Mouse (Mus musculus) gastrocnemius, adult 8-10 months (tissue): ENCODE measurements at regions not wholly inside any gene's neighbourhood (a gene's known extent, or its start where the extent isn't known, plus 50 kb on each side); places are given as distances from the start of the nearest gene placed in this dataset.

Experiments used
- DNase-seq, 2 experiments: peaks; one replicate each; pipeline ENCODE4 v3.0.0; 2022; ENCODE audit warnings: low spot score in 2 of 2

DNA sequence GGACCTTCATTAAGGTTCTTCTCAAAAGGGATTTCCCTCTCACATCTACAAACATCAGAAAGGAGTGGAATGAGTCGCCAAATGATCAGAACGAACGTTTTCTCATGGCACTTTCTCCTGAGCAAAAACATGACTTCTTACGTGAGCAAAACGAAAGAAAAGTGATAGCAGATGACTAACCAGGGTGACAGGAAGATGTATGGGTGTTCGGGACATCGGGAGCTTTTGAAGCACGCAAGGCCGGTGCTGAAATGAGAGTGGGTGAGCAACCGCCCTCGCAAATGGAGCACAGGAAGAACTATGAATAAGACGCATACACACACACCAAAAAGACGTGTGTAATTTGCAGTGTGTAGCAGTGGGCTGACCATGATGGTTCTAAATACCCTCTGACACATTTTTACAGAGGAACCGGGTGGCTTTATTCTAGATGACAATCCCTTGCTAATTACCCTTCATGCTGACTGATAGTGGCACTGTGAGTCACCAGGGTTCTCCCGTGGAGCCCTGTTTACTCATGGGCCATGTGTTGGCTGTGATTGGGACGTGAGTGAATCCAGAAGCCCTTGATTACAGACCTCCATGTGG is 408.2 kb upstream of the Jarid2 start:
- no peak for DNase-seq

DNA sequence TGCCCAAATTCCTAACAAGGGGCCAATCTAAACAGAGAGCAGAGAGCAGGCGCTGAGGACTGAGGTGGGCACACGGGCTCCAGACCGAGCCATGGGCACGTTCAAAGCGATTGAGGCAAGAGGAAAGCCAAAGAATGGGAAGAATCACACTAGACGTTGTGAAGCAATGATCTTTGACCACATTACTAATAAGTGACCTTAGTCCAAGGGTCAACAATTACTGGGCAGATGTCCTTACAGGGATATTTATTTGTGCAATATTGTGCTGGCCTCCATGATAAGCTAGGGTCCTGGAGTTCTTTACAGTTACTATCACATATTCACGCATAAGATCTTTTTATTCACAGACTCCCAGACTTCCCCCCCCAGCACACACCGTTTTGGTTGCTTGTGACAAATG is 400.9 kb upstream of the Jarid2 start:
- DNase-seq, result no peak

DNA sequence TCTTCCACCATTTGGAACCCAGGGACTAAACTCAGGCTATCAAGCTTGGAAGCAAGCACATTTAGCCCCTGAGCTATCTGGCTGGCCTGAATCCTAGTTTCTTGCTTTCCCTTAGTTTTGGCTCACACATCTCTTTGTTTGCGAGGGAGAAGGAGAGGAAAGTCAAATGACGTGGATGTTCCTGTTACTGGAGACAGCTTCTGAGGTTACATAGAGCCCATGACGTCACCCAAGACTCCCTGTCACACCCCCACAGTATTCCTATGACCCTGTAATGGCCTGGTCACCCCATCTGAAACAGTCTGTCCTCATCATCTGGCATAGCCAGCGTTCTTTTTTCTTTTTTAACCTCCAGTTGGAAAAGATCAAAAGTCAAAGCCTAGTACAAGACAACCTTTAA is 400.1 kb upstream of the Jarid2 start:
- DNase-seq, result no peak

DNA sequence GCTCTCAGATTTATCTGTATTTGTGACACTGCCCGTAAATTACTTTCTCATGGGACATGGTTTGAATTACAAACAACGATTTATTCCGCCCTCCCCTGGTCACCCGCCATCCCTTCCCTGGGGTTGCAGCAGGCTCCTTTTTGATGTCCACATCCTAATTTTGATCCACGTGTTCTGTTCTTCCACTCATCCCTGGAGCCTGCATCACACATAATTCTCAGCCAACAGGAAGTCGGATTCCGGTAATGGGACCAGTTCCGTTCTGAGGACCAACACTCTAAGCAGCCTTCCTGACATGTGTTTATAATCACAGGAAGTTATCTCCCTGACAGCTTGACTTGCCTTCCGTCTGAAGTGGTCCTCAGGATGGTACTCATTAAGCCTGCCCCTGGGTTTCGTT is 399.6 kb upstream of the Jarid2 start:
- DNase-seq, result no peak

DNA sequence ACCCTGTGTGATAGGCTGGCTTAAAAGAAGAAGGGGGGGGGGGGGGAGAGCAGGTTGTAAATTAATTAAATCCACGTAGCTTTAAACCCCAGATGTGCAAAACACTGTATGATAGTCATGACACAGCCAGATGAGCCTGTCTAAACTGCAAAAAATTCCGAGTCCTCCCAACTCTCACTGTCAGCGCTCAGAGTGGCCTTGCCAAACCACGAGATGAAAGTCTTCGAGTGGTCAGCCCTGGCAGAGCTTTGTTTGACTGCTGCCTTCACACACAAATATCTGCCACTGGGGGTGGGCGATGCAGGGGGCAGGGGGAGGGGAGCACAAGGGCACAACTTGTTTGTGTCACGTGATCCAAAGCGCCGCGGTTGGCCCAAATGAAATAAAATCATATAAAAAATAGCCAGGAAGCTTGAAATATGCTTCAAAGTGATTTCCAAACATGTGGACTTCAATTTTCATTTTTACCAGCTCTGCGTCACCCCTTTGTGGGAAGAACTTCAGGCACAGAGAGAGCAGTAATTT is 396.5 kb upstream of the Jarid2 start:
- no peak for DNase-seq

DNA sequence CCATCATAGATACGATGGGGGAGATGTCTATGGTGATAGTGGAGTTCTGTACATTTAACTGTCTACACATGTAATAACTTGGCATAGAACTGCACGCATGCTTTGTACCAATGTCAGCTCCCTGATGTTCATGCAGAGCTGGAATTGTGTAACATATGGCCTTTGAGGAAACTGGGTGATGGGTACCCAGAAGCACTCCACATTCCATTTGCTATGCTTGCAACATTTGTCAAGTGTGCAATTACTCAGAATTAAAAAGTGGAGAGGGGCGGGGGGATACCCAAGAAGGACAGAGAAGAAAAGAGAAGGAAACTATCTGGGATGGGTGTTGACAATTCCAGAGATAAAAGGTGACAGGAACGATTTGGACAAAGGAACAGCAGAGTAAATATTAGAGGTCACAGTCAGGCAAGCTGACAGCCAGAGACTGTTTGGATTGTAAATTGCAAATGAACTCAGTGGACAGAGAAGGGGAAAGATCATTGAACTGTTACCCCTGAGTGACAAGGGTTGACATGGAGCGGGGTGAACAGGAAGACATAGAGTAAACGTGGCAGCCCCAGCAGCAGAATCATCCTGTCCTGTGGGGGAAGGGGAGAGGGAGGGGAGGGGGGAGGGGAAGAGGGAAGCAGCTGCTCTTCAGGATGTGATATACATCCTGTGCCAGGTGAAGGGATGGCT is 390.1 kb upstream of the Jarid2 start:
- no peak for DNase-seq

DNA sequence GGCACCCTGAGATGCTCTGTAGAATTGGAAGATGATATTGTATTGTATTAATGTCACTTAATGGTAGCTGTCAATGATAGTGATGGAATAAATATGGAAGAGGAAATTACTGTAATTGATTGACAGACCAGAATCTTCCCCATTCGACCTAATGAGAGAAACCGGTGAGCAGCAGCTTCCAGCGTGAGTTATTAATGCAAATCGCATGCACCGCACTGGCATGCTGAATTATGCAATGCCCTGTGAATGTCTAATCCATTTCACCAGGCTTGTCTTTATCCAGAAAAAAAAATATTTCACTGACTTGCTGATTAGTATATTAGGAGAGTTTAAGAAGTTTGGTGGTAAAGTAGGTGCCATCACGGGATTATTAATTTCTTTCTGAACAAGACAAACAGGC is 384.2 kb upstream of the Jarid2 start:
- DNase-seq, result no peak

DNA sequence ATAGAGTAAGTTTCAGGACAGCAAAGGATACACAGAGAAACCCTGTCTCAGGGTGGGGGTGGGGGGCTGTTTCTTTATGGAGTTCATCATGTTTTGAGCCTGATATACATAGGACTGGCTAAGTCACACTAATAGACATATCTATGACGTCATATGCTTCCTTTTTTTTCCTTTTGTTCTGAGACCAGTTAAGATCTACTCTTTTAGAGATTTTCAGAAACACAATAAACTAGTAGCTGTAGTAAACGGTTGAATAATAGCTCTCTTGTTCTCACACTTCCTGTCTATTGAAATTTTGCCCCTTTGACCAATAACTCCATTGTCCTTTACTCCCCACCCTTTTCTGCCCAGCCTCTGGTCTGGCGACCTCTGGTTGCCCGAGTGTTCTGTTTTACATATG is 382.6 kb upstream of the Jarid2 start:
- no peak for DNase-seq

DNA sequence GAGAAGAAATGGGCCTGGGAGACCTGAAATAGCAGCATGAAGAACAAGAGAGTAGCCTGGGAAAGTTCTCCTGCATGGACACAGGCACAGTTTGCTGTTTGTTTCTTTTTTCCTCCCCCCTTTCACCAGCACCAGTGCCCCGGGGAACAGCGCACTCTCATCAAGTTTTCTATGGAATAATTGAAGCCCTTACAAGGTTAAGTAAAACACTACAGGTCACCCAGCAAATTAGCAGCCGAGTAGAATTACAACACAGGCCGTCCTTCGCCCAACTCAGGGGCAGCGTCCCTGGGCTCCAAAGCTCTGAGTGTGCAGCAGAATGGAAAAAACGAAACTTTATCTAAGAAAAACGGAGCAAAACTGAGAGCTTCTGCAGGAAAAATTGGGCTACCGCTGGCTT is 381.6 kb upstream of the Jarid2 start:
- no peak for DNase-seq

DNA sequence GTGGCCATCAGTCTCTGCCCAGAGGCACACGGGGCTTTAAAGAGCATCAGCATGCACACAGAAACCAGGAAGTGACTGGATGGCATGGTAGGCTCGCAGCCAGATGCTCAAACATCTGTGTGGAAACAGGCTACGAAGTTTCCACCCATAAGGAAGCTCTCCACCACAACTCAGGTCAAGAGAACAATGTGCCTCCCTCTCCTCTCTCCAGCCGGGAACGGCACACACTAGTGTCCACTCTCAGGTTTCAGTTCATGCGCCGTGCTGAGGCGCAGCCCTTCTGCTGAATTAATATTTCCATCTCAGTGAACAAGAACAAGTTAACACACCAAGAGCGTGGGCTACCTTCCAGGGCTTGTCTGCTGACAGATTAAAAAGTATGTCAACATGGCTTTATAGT is 375.4 kb upstream of the Jarid2 start:
- no peak for DNase-seq

DNA sequence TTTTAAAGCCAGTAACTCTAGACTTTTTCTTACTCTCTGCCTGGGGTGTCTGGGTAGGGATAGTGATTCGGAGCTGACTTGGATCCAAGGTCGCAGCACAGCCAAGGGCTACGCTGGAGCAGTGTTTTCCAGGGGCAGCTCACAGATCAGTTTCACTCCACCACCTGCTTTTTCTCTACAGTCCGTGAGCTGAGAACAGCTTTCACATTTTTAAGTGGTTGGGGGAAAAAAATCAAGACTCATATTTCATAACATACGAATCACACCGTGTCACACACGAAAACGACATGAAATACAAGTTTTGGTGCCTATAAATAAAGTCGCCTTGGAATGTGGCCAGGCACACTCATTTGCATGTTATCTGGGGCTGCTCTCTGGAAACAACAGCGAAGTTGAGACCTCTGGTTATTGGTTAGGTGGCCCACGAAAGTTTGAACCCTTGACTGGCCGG is 373.5 kb upstream of the Jarid2 start:
- DNase-seq, result peak in 1 of 2 experiments; percentile 57

DNA sequence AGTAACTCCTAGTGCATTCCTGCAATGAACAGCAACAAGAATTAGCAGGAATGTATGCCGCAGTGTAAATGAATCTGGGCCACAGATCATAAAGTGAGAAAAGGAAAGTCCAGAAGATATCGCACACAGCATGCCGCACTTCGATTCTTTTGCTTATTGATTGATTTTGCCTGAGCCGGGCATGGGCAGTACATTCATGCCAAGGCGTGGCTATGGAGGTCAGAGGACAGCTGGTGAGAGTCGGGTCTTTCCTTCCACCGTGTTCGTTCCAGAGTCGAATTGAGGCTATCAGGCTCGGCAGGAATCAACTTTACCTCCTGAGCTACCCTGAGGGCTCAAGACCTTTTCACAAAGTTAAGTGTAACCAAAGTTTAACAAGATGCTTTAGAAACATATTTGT is 372.3 kb upstream of the Jarid2 start:
- DNase-seq, result no peak

DNA sequence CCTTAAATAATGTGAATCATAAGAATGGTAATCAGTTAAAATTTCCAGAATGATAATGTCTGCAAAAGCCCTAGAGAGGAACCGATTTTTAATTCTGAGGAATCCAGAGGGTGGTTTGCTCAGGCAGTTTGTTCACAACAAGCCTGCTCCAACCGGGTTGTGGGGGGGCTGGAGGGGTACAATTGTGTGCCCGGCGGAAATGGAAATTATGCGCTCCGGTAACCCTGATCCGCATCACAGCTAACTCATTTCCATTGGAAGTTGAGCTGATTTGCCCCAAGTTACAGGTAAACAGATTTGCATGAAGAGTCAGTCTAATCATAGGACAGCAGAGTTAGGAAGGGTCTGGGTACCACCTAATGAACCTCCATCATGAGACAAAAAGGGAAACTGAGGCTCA is 369.9 kb upstream of the Jarid2 start:
- DNase-seq, result no peak

DNA sequence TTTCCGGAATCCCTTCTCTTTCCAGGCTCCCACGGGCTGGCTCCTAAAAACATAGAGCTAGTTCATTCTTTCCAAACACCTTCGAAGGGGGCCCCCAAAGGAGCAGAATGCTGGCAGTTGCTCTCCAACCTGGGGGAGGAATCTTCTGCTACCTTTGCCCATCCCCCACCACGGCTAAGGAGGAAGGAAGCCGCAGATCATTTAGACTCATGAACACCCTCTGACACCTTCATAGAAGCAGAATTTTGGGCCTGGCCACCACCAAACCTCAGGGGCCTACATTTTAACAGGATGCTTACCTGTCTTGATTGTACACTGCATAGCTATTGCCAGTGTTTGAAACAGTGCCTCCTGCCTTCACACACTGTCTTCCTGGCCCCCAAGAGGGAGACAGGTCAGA is 369.3 kb upstream of the Jarid2 start:
- DNase-seq, result no peak

DNA sequence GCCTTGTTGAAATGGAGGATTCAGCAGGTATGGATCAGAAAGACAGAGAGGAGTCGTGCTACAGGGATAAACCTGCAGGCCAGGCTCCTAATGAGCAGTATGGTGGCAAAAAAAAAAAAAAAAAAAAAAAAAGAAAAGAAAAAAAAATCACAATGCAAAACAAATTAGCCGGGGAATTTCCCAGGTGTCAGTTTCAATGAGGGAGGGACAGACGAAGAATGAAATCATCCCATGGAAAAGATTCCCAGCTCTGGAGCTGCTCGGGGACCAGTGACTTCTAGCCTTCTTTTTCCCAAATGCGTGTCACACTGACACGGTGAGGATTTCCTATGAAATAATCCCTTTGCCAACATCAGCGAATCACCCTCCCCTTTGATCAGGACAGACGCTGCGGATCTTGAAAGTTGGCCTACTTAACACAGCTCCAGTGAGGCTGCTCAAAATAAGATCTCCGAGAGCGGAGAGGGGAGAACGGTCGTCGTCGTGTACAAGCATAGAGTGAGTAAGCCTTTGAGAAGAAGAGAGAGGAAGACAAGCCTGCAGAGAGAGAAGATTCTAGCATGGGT is 368.5 kb upstream of the Jarid2 start:
- no peak for DNase-seq

DNA sequence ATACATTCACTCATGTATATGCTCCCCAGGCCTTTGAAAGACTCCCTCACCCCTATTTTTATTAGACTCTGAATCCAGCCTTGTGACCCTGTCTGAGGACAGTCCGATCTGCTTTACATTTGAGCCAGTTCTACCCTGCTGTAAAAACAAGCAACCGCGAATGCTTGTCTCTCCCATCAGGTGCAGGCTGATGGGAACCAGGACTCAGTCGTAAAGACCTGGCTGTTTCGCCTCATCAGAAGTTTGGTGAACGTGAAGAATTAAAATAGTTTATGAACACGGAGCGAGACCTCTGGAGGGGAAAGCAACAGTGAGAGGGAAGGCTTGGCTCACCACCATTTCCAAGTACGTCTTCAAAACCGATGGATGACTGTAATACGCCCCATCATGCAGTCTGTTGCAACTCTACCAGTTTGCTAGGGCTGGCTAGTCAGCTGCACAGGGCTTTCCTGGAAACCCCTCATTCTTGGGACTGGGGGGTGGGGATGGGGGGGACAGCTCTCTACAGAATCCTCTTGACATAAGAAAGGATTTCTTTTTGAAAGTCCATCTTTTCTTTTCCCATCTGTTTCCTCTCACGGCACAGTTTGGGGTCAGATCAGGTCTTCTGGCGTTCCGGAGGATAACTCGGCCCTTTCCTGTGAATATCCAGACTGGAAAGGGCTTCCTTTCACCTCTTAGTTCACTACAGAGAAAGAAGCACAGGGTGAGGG is 366.8 kb upstream of the Jarid2 start:
- no peak for DNase-seq

DNA sequence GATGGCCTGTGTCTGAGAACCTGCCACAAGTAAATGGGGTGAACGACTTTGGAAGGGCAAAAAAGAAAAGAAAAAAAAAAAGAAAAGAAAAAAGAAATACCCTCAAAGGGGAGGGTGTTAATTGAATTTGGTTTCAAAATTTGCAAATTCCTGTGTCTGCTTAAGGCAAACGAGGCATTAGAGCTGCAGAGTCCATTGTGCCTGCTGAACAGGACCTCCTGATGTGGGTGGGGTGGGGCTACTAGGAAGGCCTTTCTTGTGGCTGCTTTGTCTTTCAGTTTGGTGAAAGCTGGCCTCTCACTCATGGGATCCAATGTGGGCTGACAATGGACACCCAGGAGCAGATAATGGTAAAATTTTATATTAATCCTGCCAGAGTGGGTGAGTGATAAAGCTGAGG is 366.3 kb upstream of the Jarid2 start:
- DNase-seq, result no peak

DNA sequence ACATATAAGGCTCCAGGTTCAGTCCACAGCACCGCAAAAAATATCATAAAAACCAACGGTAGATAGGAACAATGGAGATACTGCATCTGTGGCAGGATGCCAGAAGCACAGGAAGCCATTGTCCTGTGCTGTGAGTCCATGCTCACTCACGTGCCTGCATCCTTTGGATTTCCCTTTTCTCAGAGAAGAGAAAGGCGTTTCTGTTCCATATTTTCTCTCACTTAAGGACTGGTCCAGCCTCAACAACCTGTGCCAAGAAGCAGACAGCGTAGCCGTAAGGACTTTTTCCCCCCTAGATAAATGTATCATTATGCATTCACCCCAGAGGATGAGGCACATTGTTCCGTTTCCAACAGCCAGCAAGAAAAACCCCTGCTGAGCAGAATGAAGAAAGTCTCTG is 360.0 kb upstream of the Jarid2 start:
- no peak for DNase-seq

DNA sequence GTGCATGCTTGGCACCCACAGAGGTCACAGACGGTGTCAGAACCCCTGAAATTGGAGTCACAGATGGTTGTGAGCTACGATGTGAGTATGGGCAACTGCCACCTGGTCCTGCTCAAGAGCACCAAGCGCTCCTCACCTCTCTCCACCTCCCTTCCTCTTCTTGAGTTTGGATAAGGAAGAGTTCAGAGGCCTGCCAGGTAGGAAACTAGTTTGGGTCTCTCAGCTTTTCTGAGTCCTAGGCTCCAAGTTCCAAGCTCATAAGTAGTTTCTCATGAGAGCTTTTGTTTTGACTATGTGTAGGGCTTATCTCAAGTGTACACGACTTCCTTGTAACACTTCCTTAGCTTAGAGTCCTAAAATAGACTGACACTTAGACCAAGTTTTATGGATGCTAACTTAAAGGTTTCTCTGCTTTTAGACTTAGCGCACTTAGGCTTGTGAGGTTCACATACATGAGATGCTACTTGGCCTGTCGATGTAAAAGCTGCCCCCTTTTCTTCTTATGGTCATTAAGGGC is 356.9 kb upstream of the Jarid2 start:
- DNase-seq, result no peak

DNA sequence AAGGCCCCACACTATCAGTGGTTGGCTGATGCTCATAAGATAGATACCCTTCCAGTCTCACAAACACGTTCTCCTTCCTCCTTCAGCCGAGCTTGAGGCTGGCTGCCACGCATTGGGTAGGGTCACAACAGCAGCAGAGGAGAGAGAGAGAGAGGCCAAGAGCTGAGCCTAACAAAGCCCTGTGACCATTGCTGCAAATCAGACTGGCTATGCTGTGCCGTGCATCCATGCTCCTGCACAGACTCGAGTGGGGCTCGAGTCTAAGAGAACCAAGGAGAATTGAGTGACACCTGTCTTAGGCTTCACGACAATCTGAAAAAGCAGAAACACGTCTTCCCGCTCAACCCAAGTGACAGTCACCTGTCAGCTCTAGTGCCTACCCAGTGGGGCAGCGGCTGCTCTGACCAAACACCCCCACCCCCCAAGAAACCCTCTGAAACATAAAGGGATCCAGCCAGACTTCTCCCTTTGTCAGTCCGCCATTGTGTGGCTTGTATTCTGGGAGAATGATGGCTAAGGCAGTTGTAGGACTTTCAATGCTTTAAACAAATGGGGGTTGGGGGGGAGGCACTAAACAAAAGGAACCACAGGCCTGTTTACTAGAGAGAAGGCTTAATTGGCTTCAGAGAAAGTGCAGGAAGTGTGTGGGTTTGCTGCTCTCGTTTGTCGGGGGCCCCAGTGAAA is 353.7 kb upstream of the Jarid2 start:
- no peak for DNase-seq

DNA sequence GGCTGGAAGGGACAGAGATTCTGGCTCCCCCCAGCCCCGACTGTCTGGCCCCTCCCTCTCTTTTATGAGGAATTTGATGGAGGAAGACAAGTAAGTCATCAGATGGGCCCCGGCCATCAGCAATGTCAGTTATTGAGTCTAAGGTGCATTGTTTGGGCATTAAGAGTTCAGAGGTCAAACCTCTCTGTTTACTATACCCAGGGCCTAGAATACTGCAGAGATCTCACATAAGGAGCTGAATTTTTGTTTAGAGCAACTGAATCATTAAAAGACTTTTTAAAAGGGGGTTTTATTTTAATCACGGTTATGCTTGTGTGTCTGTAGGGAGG is 353.1 kb upstream of the Jarid2 start:
- no peak for DNase-seq
